Mouse (Mus musculus) spleen, adult 2 months (tissue): Measurements from ENCODE around the gene Vinac1.
"Not testable (repeated sequence)": the region's sequence is repeated elsewhere in the genome, so short reads cannot be mapped to it uniquely, and the experiment has no call there.

ENCODE experiments used
- CTCF ChIP-seq: fragments of 200-500 bp; IDR thresholded peaks from 2 replicates; pipeline ENCODE4 v1.5.1; 2011; ENCODE audit warnings: mild to moderate bottlenecking, inconsistent platforms; ENCODE audit not compliant: insufficient read depth, insufficient read length, insufficient replicate concordance; ENCODE audit errors: extremely low read depth
- POLR2A ChIP-seq: fragments of 200-500 bp; IDR thresholded peaks from 2 replicates; pipeline ENCODE4 v1.6.1; 2011; ENCODE audit warnings: low read depth, low read length, inconsistent platforms

GRCm38 (mm10) chr2:129008867-129009266, 39.1 kb downstream of the Vinac1 start:
- TF ChIP-seq CTCF, POLR2A: not testable (repeated sequence)
